Comparison of ENCODE assay signal across 14 mouse cellular contexts in the genomic region with DNA sequence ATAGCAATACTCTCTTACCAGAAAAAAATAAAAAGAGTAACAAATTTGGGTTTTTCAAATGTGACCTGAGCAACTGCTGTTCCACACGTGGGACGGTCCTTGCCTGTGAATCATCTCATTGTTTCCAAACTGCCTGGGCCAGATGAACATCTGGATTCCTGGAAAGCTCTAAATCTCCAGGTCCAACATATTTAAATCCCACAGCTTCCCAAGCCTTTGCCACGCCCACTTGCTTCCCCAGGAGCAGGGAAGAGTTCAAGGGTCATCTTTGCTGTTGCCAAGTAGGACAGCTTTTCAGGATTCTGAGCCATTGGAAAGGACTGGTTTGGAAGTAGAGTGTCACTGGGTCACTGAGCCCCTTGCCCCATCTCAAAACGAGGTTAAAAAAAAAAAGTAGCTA.
A peak's percentile ranks its signal among the peaks of the same experiment; 100 is the strongest.
DNase-seq lines count a peak whose midpoint lies in the region; ATAC-seq and TF ChIP-seq lines count a peak whose summit lies in the region.
"Had no signal": no experiment of that assay in that cellular context is flagged by ENCODE, and none has a peak within 500 bp of the region (broad histone marks: within the 10 kb centered on the region; RNA-seq: fewer than 3 reads in every experiment).

No protein-coding gene starts in this region.

- no peaks in the 10 kb centered on the region for H3K4me1 ChIP-seq in kidney, postnatal 0 days (replicated peaks; ENCODE audit: insufficient read depth, low read length)
- no peaks in the 10 kb centered on the region for H3K4me1 ChIP-seq in thymus, adult 2 months (replicated peaks; ENCODE audit: control insufficient read depth, insufficient read depth, low read length)
- H3K4me1 ChIP-seq: liver, embryonic 13.5 days had no signal

- 46% methylated on average over 4 of the region's 4 CpGs for WGBS in kidney, postnatal 0 days
- 86% methylated on average over 4 of the region's 4 CpGs for WGBS in thymus, adult 2 months

- intact Hi-C loops in heart, postnatal 14 days (cut with DNase I) = no loop called here

- ATAC-seq in kidney, postnatal 0 days (replicated peaks; ENCODE audit: low FRiP score, low read depth) = no peak
- ATAC-seq: activated CD4-positive, CD25-positive, alpha-beta regulatory T cell, adult 4 months; forebrain, embryonic 16.5 days had no signal

- H3K27ac ChIP-seq in kidney, postnatal 0 days = no peak overlapping the region
- H3K27ac ChIP-seq in thymus, adult 2 months (ENCODE audit: control insufficient read depth, insufficient read depth, low read length) = no peak overlapping the region
- H3K27ac ChIP-seq: liver, embryonic 13.5 days; neural tube, embryonic 12.5 days had no signal

- no peaks in the 10 kb centered on the region for H3K27me3 ChIP-seq in kidney, postnatal 0 days (ENCODE audit: insufficient read depth, low read length)
- no peaks in the 10 kb centered on the region for H3K27me3 ChIP-seq in thymus, adult 2 months (ENCODE audit: control insufficient read depth, insufficient read depth, low read length)
- H3K27me3 ChIP-seq: CH12.LX; liver, embryonic 13.5 days; neural tube, embryonic 12.5 days had no signal

- no peak for TF ChIP-seq POLR2A in thymus, adult 2 months (IDR thresholded peaks at IDR 0.05; ENCODE audit: control insufficient read depth, extremely low read depth, insufficient read depth, low read length, poor library complexity)

- no peaks in the 10 kb centered on the region for H3K9me3 ChIP-seq in kidney, postnatal 0 days (replicated peaks; ENCODE audit: low read length)
- H3K9me3 ChIP-seq: liver, embryonic 13.5 days; neural tube, embryonic 12.5 days had no signal

- H3K36me3 ChIP-seq in kidney, postnatal 0 days (ENCODE audit: insufficient read depth, low read length) = no peaks in the 10 kb centered on the region
- H3K36me3 ChIP-seq in thymus, adult 2 months (ENCODE audit: control insufficient read depth, insufficient read depth, low read length) = no peaks in the 10 kb centered on the region
- H3K36me3 ChIP-seq: liver, embryonic 13.5 days had no signal

- H3K4me2 ChIP-seq in kidney, postnatal 0 days (ENCODE audit: low read length) = no peak overlapping the region
- H3K4me2 ChIP-seq: liver, embryonic 13.5 days; neural tube, embryonic 12.5 days had no signal

- no peak for TF ChIP-seq CTCF in kidney, postnatal 0 days (IDR thresholded peaks at IDR 0.05; ENCODE audit: low read depth)
- no peak for TF ChIP-seq CTCF in thymus, adult 2 months (IDR thresholded peaks at IDR 0.05; ENCODE audit: borderline replicate concordance, control insufficient read depth, extremely low read depth, insufficient read depth, low read length, poor library complexity)

- H3K9ac ChIP-seq in kidney, postnatal 0 days (ENCODE audit: low read depth, low read length) = no peak overlapping the region
- H3K9ac ChIP-seq: liver, embryonic 13.5 days; neural tube, embryonic 12.5 days had no signal

- peak; percentile 14 to 37 for DNase-seq in heart, postnatal 14 days
- DNase-seq in heart, adult 8-10 months (ENCODE audit: low spot score) = no peak
- peak; percentile 69 for DNase-seq in 3T3-L1 (ENCODE audit: low read depth, low spot score)
- peak; percentile 50 for DNase-seq in ZHBTc4 (ENCODE audit: low read depth, low spot score)
- peak; percentile 30 for DNase-seq in kidney, postnatal 0 days (ENCODE audit: low spot score)
- no peak for DNase-seq in right cerebral cortex, adult 18-20 months
- DNase-seq in cerebellum, adult 9-11 months = no peak
- no peak for DNase-seq in thymus, adult 2 months
- DNase-seq: liver, embryonic 13.5 days; right cerebral cortex, postnatal 4 days had no signal

- H3K4me3 ChIP-seq in kidney, postnatal 0 days (replicated peaks; ENCODE audit: low read depth, low read length) = no peak overlapping the region
- H3K4me3 ChIP-seq in thymus, adult 2 months (ENCODE audit: control insufficient read depth, insufficient read depth, low read length) = no peak overlapping the region
- H3K4me3 ChIP-seq: liver, embryonic 13.5 days; neural tube, embryonic 12.5 days had no signal

Comparison
In these comparisons a context has a peak if more than half of its experiments do, and no peak if none do; other contexts are left out.
1. DNase-seq: peak in heart, postnatal 14 days (2 of 2), 3T3-L1 (single experiment), ZHBTc4 (single experiment) and kidney, postnatal 0 days (single experiment); none in heart, adult 8-10 months (single experiment), right cerebral cortex, adult 18-20 months (single experiment), cerebellum, adult 9-11 months (single experiment) and thymus, adult 2 months (single experiment).